Mouse (Mus musculus): Measurements from ENCODE around the gene Supt3. TPM values are rescaled to one million over a fixed set of nuclear protein-coding genes. Genes with fewer than 3 reads are reported as not detected.

Gene Supt3
- polyA plus RNA-seq, 1 experiment from 2014 or later = 23.7 TPM

DNA sequence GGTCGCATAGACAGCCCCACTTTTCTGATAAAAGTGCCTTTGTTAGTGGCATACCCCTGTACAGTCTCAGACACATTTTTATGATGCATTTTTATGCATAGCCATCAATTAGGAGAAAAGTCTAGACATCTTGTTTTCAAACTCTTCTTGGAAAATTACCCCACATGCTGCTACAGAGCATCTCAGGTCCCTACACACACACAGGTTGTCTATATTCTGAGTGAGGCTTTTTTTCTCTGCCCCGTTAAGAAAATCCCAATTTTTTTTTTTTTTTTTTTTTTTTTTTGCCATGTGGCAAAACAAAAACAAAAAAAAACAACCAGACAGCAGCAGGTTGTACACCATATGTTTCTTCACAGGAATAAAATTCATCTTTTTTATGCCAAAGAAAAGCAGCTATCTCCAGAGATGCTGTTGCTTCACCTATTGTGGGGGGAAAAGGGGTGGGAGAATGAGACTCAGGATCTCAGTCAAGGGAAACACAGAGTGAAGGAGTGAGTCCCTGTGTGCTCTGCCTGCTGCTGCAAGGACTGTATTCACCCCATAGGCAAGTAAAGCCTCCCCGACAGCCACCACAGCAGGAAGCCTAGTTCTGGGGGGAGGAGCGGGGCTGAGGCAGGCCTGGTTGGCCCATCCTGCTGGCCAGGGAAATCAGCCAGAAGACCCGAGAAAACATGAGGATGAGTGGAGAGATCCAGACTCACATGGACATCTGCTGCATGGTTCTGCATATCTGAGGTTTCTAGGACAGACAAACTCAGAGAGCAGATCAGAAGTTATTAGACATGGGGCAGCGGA lies 281.8 kb downstream of the Supt3 start:
- Histone ChIP-seq H3K27ac (replicated peaks in 1 of 2; ENCODE audit: control insufficient read depth in 1 of 2, insufficient read depth in 1 of 2, low read depth in 2 of 2, low read length in 2 of 2) (no peak overlapping the region), H3K27me3 (ENCODE audit: control insufficient read depth, insufficient read depth, low read length) (no peaks in the 10 kb centered on the region), H3K9me3 (ENCODE audit: control insufficient read depth, low read length) (no peaks in the 10 kb centered on the region), H3K4me1 (ENCODE audit: control insufficient read depth in 2 of 2, insufficient read depth in 2 of 2, low read length in 2 of 2) (no peaks in the 10 kb centered on the region), H3K9ac (ENCODE audit: low read length) (no peak overlapping the region), H3K36me3 (ENCODE audit: control insufficient read depth, insufficient read depth, low read length) (no peaks in the 10 kb centered on the region), H3K4me3 (ENCODE audit: control insufficient read depth in 1 of 2, insufficient read depth in 1 of 2, low read depth in 1 of 2, low read length in 2 of 2) (no peak overlapping the region), H3K4me2 (ENCODE audit: low read length) (no peak overlapping the region)
- 59% methylated on average over 6 of the region's 6 CpGs for whole genome bisulfite sequencing
- ATAC-seq (ENCODE audit: insufficient number of reproducible peaks, insufficient read depth, low FRiP score, low read depth) = no peak

GRCm38 (mm10) chr17:45063776-45064175 lies 286.8 kb downstream of the Supt3 start:
- no peak for ATAC-seq (ENCODE audit: insufficient number of reproducible peaks, insufficient read depth, low FRiP score, low read depth)
- WGBS = 75% methylated on average over 5 of the region's 5 CpGs

DNA sequence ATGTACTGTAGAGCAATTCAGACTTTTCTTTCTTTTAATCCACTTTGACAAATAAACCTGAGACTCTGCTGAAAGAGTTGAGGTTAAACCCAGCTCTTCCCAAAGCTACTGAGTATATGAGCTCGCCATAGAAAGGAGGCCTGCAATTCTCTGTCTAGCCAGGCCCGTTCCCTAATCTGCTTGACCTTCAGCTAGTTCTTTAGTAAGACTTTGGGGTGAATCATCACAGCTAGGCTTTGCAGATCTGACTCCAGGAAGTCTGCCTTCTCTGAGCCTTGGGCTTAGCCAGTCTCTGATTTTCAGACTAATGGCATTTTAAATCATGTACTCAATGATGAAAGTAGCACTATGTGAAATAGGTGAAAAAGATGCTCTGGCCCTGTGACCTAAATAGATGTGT lies 288.5 kb downstream of the Supt3 start:
- Histone ChIP-seq H3K36me3 (ENCODE audit: control insufficient read depth, insufficient read depth, low read length) (no peaks in the 10 kb centered on the region), H3K4me1 (ENCODE audit: control insufficient read depth in 2 of 2, insufficient read depth in 2 of 2, low read length in 2 of 2) (peaks cover 3 to 9% of the 10 kb centered on the region in 2 experiments; a peak in 2 of 4 replicates), H3K27ac (replicated peaks in 1 of 2; ENCODE audit: control insufficient read depth in 1 of 2, insufficient read depth in 1 of 2, low read depth in 2 of 2, low read length in 2 of 2) (no peak overlapping the region), H3K27me3 (ENCODE audit: control insufficient read depth, insufficient read depth, low read length) (no peaks in the 10 kb centered on the region), H3K9me3 (ENCODE audit: control insufficient read depth, low read length) (no peaks in the 10 kb centered on the region), H3K4me2 (ENCODE audit: low read length) (no peak overlapping the region), H3K9ac (ENCODE audit: low read length) (no peak overlapping the region), H3K4me3 (ENCODE audit: control insufficient read depth in 1 of 2, insufficient read depth in 1 of 2, low read depth in 1 of 2, low read length in 2 of 2) (no peak overlapping the region)
- 37% methylated on average over 2 of the region's 2 CpGs for WGBS
- ATAC-seq (ENCODE audit: insufficient number of reproducible peaks, insufficient read depth, low FRiP score, low read depth) = no peak

More at GRCm38 (mm10) chr17:45063776-45064175, 286.8 kb downstream of the Supt3 start:
- Histone ChIP-seq H3K27me3 (ENCODE audit: control insufficient read depth, insufficient read depth, low read length) (no peaks in the 10 kb centered on the region), H3K36me3 (ENCODE audit: control insufficient read depth, insufficient read depth, low read length) (no peaks in the 10 kb centered on the region), H3K27ac (replicated peaks in 1 of 2; ENCODE audit: control insufficient read depth in 1 of 2, insufficient read depth in 1 of 2, low read depth in 2 of 2, low read length in 2 of 2) (no peak overlapping the region), H3K4me1 (ENCODE audit: control insufficient read depth in 2 of 2, insufficient read depth in 2 of 2, low read length in 2 of 2) (peaks cover 3 to 9% of the 10 kb centered on the region in 2 experiments; a peak in 2 of 4 replicates), H3K4me2 (ENCODE audit: low read length) (no peak overlapping the region), H3K9ac (ENCODE audit: low read length) (no peak overlapping the region), H3K9me3 (ENCODE audit: control insufficient read depth, low read length) (no peaks in the 10 kb centered on the region), H3K4me3 (ENCODE audit: control insufficient read depth in 1 of 2, insufficient read depth in 1 of 2, low read depth in 1 of 2, low read length in 2 of 2) (no peak overlapping the region)

- no peak overlapping the region for H3K4me3 ChIP-seq (ENCODE audit: control insufficient read depth in 1 of 2, insufficient read depth in 1 of 2, low read depth in 1 of 2, low read length in 2 of 2)
- H3K4me1 ChIP-seq (ENCODE audit: control insufficient read depth in 2 of 2, insufficient read depth in 2 of 2, low read length in 2 of 2) = peaks cover 3 to 9% of the 10 kb centered on the region in 2 experiments; a peak in 2 of 4 replicates
- H3K36me3 ChIP-seq (ENCODE audit: control insufficient read depth, insufficient read depth, low read length) = no peaks in the 10 kb centered on the region
- no peaks in the 10 kb centered on the region for H3K27me3 ChIP-seq (ENCODE audit: control insufficient read depth, insufficient read depth, low read length)
- H3K9ac ChIP-seq (ENCODE audit: low read length) = no peak overlapping the region
- H3K4me2 ChIP-seq (ENCODE audit: low read length) = no peak overlapping the region
- H3K9me3 ChIP-seq (ENCODE audit: control insufficient read depth, low read length) = no peaks in the 10 kb centered on the region
- H3K27ac ChIP-seq (replicated peaks in 1 of 2; ENCODE audit: control insufficient read depth in 1 of 2, insufficient read depth in 1 of 2, low read depth in 2 of 2, low read length in 2 of 2) = no peak overlapping the region
- no peak for ATAC-seq (ENCODE audit: insufficient number of reproducible peaks, insufficient read depth, low FRiP score, low read depth)
- WGBS = 81% methylated on average over 3 of the region's 3 CpGs
These were observed 290.5 kb downstream of the Supt3 start for GRCm38 (mm10) chr17:45067441-45067840.

GRCm38 (mm10) chr17:45068321-45068720 lies 291.4 kb downstream of the Supt3 start:
- Histone ChIP-seq H3K36me3 (ENCODE audit: control insufficient read depth, insufficient read depth, low read length) (no peaks in the 10 kb centered on the region), H3K4me2 (ENCODE audit: low read length) (no peak overlapping the region), H3K4me3 (ENCODE audit: control insufficient read depth in 1 of 2, insufficient read depth in 1 of 2, low read depth in 1 of 2, low read length in 2 of 2) (no peak overlapping the region), H3K27ac (replicated peaks in 1 of 2; ENCODE audit: control insufficient read depth in 1 of 2, insufficient read depth in 1 of 2, low read depth in 2 of 2, low read length in 2 of 2) (no peak overlapping the region), H3K9me3 (ENCODE audit: control insufficient read depth, low read length) (no peaks in the 10 kb centered on the region), H3K27me3 (ENCODE audit: control insufficient read depth, insufficient read depth, low read length) (no peaks in the 10 kb centered on the region), H3K9ac (ENCODE audit: low read length) (no peak overlapping the region), H3K4me1 (ENCODE audit: control insufficient read depth in 2 of 2, insufficient read depth in 2 of 2, low read length in 2 of 2) (peaks cover 3 to 9% of the 10 kb centered on the region in 2 experiments; a peak in 2 of 4 replicates)
- ATAC-seq (ENCODE audit: insufficient number of reproducible peaks, insufficient read depth, low FRiP score, low read depth) = no peak
- WGBS = 51% methylated on average over 7 of the region's 7 CpGs

DNA sequence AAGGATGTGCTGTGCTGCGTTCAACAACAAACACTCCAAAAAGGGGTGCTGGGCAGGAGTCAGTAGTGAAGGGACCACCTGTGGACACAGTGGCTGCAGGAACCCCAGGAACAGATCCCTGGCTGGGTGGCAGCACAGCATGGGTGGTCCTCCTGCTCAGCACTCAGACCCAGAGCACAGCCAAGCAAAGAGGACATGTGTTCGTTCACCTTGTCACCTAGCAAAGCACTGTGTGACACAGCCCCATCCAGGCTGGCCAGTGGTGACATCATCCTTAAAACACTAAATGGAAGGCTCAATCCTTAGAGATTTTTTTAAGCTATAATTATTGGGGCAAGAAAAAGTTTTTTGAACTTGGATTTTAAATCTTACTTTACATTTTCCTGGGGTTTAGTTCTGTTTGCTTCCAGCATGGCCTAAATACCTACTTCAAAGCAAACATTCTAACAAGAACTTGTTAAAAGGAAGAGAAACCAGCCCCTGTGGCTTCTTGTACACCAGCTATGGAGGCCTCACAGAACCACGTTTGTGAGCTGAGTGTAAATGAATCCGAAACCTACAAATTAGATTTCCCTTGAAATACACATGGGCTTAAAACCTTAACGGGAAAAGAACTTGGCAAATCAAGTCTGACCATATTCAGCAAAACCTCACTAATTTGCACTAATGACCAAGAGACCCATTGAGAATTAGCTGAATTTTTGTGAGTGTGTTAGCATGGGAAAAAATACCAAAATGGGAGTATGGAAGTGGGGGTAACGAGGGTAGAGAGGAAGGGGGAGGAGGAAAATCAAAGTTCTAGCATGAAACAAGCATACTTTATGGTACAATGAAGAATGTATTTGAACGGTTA lies 295.8 kb downstream of the Supt3 start:
- no peaks in the 10 kb centered on the region for H3K27me3 ChIP-seq (ENCODE audit: control insufficient read depth, insufficient read depth, low read length)
- no peak overlapping the region for H3K4me2 ChIP-seq (ENCODE audit: low read length)
- no peak for ATAC-seq (ENCODE audit: insufficient number of reproducible peaks, insufficient read depth, low FRiP score, low read depth)
- WGBS = 71% methylated on average over 7 of the region's 7 CpGs
- H3K9me3 ChIP-seq (ENCODE audit: control insufficient read depth, low read length) = no peaks in the 10 kb centered on the region
- H3K9ac ChIP-seq (ENCODE audit: low read length) = no peak overlapping the region
- peaks cover 2 to 6% of the 10 kb centered on the region in 2 experiments; a peak in 1 of 4 replicates for H3K4me1 ChIP-seq (ENCODE audit: control insufficient read depth in 2 of 2, insufficient read depth in 2 of 2, low read length in 2 of 2)
- no peak overlapping the region for H3K4me3 ChIP-seq (ENCODE audit: control insufficient read depth in 1 of 2, insufficient read depth in 1 of 2, low read depth in 1 of 2, low read length in 2 of 2)
- H3K27ac ChIP-seq (replicated peaks in 1 of 2; ENCODE audit: control insufficient read depth in 1 of 2, insufficient read depth in 1 of 2, low read depth in 2 of 2, low read length in 2 of 2) = no peak overlapping the region
- no peaks in the 10 kb centered on the region for H3K36me3 ChIP-seq (ENCODE audit: control insufficient read depth, insufficient read depth, low read length)

DNA sequence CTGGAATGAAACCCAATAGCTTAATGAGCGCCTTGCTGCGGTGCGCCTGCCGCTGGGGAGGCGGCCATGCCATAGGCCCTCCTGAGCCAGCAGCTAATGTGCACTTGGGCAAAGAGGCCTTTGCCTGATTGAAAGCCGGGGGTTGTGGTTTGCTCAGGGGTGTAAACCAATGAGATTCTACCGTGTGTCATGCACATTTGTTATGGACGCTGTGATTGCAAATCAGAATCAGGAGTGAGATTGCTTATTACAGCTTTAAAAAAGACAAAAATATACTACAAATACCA lies 296.3 kb downstream of the Supt3 start:
- H3K27ac ChIP-seq (replicated peaks in 1 of 2; ENCODE audit: control insufficient read depth in 1 of 2, insufficient read depth in 1 of 2, low read depth in 2 of 2, low read length in 2 of 2) = no peak overlapping the region
- no peaks in the 10 kb centered on the region for H3K27me3 ChIP-seq (ENCODE audit: control insufficient read depth, insufficient read depth, low read length)
- H3K9me3 ChIP-seq (ENCODE audit: control insufficient read depth, low read length) = no peaks in the 10 kb centered on the region
- no peak overlapping the region for H3K4me3 ChIP-seq (ENCODE audit: control insufficient read depth in 1 of 2, insufficient read depth in 1 of 2, low read depth in 1 of 2, low read length in 2 of 2)
- WGBS = 93% methylated on average over 8 of the region's 8 CpGs
- H3K4me2 ChIP-seq (ENCODE audit: low read length) = no peak overlapping the region
- H3K4me1 ChIP-seq (ENCODE audit: control insufficient read depth in 2 of 2, insufficient read depth in 2 of 2, low read length in 2 of 2) = peaks cover under 1 to 3% of the 10 kb centered on the region in 2 experiments; a peak in 1 of 4 replicates
- no peak for ATAC-seq (ENCODE audit: insufficient number of reproducible peaks, insufficient read depth, low FRiP score, low read depth)
- no peaks in the 10 kb centered on the region for H3K36me3 ChIP-seq (ENCODE audit: control insufficient read depth, insufficient read depth, low read length)
- no peak overlapping the region for H3K9ac ChIP-seq (ENCODE audit: low read length)
